Mouse (Mus musculus) ES-Bruce4 (cell line): ENCODE measurements around the gene Ccdc159.

Experiments used
- CTCF ChIP-seq: IDR thresholded peaks from one replicate; pipeline ENCODE4 v1.8.1; 2011; ENCODE audit warnings: low read depth, low read length
- EP300 ChIP-seq: IDR thresholded peaks from 2 replicates; pipeline ENCODE4 v1.6.1; 2011; ENCODE audit warnings: low read depth, low read length; ENCODE audit not compliant: insufficient read depth
- POLR2A ChIP-seq: IDR thresholded peaks from one replicate; pipeline ENCODE4 v1.8.1; 2011; ENCODE audit warnings: low read length; ENCODE audit not compliant: insufficient read depth

- no peak for TF ChIP-seq CTCF
- TF ChIP-seq POLR2A: no peak
- no peak for TF ChIP-seq EP300
Measured at GRCm38 (mm10) chr9:21962416-21963059, 35.3 kb downstream of the Ccdc159 start.
